ENCODE assay signal across 17 mouse cellular contexts in the genomic region with DNA sequence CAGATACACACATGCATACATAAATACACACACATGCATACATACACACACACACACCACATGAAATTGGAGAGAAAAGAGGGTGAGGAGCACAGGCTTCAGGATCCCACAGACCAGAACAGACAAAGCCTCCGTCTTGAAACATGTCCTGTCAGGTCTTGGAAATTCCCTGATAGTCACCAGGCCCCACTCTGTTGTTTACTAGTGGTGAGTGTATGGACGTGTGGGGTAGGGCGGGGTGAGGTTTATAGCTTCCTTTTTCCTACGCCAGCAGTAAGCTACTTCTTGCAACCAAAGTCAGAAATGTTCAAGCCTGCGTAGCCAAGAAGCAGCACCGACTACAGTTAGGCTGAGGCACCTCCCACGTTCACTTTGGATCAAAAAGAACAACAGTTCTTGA. TPM values are rescaled to one million over a fixed set of nuclear protein-coding genes. Genes with fewer than 3 reads are reported as not detected.
A peak's percentile ranks its signal among the peaks of the same experiment; 100 is the strongest.
DNase-seq lines count a peak whose midpoint lies in the region.
"Had no signal": no experiment of that assay in that cellular context is flagged by ENCODE, and none has a peak within 500 bp of the region (broad histone marks: within the 10 kb centered on the region; RNA-seq: fewer than 3 reads in every experiment).

No protein-coding gene starts in this region.

- no peaks in the 10 kb centered on the region for H3K9me3 ChIP-seq in midbrain, embryonic 10.5 days (replicated peaks)
- H3K9me3 ChIP-seq: embryonic facial prominence, embryonic 12.5 days; forebrain, embryonic 10.5 days; G1E; kidney, embryonic 15.5 days; limb, embryonic 15.5 days; lung, embryonic 15.5 days had no signal

- no peak overlapping the region for H3K27ac ChIP-seq in midbrain, embryonic 10.5 days (replicated peaks)
- H3K27ac ChIP-seq: embryonic facial prominence, embryonic 12.5 days; forebrain, embryonic 10.5 days; heart, adult 2 months; kidney, embryonic 15.5 days; layer of hippocampus, adult 2 months; limb, embryonic 15.5 days; lung, embryonic 15.5 days had no signal

- H3K4me1 ChIP-seq in midbrain, embryonic 10.5 days: no peaks in the 10 kb centered on the region
- H3K4me1 ChIP-seq: embryonic facial prominence, embryonic 12.5 days; forebrain, embryonic 10.5 days had no signal

- WGBS in midbrain, embryonic 10.5 days: 81% methylated on average over 7 of the region's 7 CpGs

- H3K4me3 ChIP-seq in midbrain, embryonic 10.5 days: no peak overlapping the region
- H3K4me3 ChIP-seq: embryonic facial prominence, embryonic 12.5 days; forebrain, embryonic 10.5 days; heart, adult 2 months; kidney, embryonic 15.5 days; layer of hippocampus, adult 2 months; limb, embryonic 15.5 days; lung, embryonic 15.5 days had no signal

- no peaks in the 10 kb centered on the region for H3K27me3 ChIP-seq in midbrain, embryonic 10.5 days (ENCODE audit: low read depth, poor library complexity, severe bottlenecking)
- H3K27me3 ChIP-seq: embryonic facial prominence, embryonic 12.5 days; limb, embryonic 15.5 days; lung, embryonic 15.5 days had no signal

- DNase-seq in 416B (ENCODE audit: low read depth): peak; percentile 18
- peak; percentile 53 to 58 for DNase-seq in B cell, adult 2 months
- peak; percentile 36 for DNase-seq in brain, adult 2 months (ENCODE audit: low read depth, low spot score)
- DNase-seq in monocyte, adult 2 months (ENCODE audit: low read depth in 1 of 2, low spot score in 2 of 2): peak; percentile 54 to 71
- DNase-seq in midbrain, embryonic 10.5 days (ENCODE audit: low spot score): no peak
- DNase-seq in cerebellum, adult 8-10 months: no peak
- DNase-seq in layer of hippocampus, postnatal 14 days (ENCODE audit: low spot score in 2 of 2): no peak
- DNase-seq: cerebellum, postnatal 25 days; heart, adult 2 months; midbrain, embryonic 14.5 days had no signal

- no peaks in the 10 kb centered on the region for H3K36me3 ChIP-seq in midbrain, embryonic 10.5 days
- H3K36me3 ChIP-seq: embryonic facial prominence, embryonic 12.5 days; forebrain, embryonic 10.5 days; G1E; kidney, embryonic 15.5 days; limb, embryonic 15.5 days; lung, embryonic 15.5 days had no signal

RNA-seq across cellular contexts. Expression of gene Gpr68, which starts 24.8 kb away (rescaled TPM):
- 0.29 and 1.1 TPM in 2 replicates for polyA plus RNA-seq in midbrain, embryonic 10.5 days (2016; fragmentation: Nextera tagmentation; extraction: Ambion mirVana)
- 10 to 100 TPM; 20.8 to 24.4 TPM for total RNA-seq in layer of hippocampus, postnatal 14 days (2021)
- polyA plus RNA-seq: G1E had no signal

Comparison
In these comparisons a context has a peak if more than half of its experiments do, and no peak if none do; other contexts are left out.
1. DNase-seq: peak in 416B (single experiment), B cell, adult 2 months (2 of 2), brain, adult 2 months (single experiment) and monocyte, adult 2 months (2 of 2); none in midbrain, embryonic 10.5 days (single experiment), cerebellum, adult 8-10 months (single experiment) and layer of hippocampus, postnatal 14 days (0 of 2).